Mouse (Mus musculus): ENCODE data around the gene Frmd5.

The Frmd5 gene

DNA sequence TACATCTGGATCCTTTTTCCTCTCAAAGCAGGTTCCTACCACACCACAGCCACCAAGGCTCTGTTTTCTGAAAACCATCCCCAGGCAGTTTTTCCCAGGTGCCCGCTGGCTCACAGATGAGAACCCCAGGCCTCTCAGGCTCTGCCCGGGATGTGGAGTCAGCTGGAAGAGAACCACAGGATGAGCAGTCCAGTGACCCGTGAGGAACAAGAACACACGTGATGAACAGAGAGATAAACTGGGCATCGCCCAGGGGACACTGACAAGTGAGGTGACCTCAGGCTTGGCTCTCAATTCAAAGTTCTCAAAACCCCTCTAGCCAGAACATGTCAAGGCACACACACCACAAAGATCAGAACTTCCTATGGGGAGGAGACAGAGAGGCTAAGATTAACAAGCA is 176.6 kb downstream of the Frmd5 start:
- no peak for ATAC-seq (ENCODE audit: insufficient number of reproducible peaks, low FRiP score, low TSS enrichment)

- ATAC-seq (ENCODE audit: insufficient number of reproducible peaks, low FRiP score, low TSS enrichment): no peak
These were observed 178.6 kb downstream of the Frmd5 start for GRCm38 (mm10) chr2:121628290-121628689.

- ATAC-seq (ENCODE audit: insufficient number of reproducible peaks, low FRiP score, low TSS enrichment): no peak
These were observed 181.0 kb downstream of the Frmd5 start for GRCm38 (mm10) chr2:121625901-121626300.

DNA sequence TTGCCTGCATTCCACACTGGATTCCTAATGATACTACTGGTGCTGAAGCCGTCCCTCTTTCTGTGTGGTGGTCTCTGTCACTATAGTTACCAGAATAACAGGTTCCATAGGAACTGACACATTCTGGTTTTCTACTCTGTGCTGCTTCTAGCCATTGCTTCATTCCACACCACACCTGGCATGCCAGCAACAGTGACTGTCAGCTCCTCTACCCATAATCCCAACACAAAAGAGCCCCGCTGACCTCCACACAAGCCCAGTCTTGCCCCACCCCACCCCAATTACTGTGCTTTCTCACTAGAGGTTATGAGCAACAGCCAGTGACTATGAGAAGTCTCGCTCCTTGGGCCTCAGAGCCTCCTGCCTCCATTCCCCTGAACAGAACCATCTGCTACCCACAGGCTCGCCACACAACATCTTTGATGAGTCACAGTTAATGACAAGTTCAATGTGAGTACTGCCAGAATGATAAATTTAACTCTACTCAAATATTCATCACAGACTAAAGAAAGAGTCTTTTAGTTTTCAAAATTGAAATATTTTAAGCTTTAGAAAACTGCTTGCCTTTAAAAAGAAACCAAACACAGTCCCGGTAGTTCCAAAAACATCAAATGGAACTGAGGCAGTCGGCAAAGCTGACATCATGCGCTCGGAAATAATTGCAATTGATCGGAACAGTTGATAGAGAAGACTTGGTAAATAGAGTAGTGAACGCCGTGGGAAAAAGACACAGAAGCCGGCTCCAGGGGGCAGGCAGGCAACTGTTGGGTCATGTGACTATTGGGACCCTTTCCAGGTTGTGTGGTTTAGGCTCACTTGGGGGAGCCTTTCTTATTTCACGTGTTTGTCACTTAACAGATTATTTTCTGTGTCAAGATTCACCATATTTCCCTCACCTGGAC is 185.4 kb downstream of the Frmd5 start:
- peak; percentile 32; the same call in 1 of the 2 replicates for ATAC-seq (ENCODE audit: insufficient number of reproducible peaks, low FRiP score, low TSS enrichment)

GRCm38 (mm10) chr2:121620582-121621261 is 186.2 kb downstream of the Frmd5 start:
- peak; percentile 47; the same call in 1 of the 2 replicates for ATAC-seq (ENCODE audit: insufficient number of reproducible peaks, low FRiP score, low TSS enrichment)

DNA sequence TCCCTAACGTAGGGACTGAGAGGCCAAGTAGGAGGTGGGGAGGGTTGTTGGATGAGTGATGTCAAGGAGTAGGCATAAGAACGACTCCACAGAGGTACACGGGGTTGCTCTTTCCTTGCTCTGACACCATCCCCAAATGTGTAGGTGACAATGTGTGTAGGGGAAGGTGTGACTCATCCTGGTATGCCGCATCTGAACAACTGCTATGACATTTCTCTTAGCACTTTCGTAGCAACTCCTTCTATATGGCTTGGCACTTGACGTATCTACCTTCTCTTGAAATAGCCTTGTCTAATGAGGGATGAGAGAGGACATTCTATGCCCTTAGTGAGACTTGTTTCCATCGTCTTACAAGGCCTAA is 191.7 kb downstream of the Frmd5 start:
- ATAC-seq (ENCODE audit: insufficient number of reproducible peaks, low FRiP score, low TSS enrichment): no peak

DNA sequence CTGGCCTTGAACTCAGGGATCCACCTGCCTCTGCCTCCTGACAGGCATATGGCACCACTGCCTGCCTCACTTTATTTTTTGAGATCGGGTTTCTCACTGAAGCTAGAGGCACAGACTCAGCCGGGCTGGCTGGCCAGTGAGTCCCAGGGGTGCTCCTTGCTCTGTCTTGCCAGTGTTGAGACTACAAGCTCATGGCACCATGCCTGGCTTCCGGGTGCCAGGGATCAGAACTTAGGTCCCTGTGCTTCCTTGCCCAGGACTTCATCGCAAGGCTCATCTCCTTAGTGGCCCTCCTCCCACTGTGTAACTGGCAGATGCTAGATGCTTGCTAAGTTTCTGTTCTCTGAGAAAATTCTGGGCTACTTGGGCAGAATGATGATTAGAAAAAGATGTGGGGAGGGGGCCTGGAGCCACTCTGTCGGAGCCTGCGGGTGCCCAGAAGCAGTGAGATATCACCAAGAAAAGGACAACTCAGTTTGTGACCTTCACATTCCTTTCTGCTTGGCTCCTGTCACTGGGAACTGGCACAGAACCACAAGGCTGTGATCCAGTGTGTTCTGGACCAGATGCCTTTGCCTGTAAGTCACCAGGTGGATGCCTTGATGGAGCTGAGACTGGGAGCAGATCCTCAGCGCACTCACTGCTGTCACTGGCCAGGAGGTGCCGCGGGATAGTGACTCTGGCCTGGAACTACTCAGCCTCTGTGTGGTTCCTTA is 192.2 kb downstream of the Frmd5 start:
- peak; percentile 73 for ATAC-seq (ENCODE audit: insufficient number of reproducible peaks, low FRiP score, low TSS enrichment)

- ATAC-seq (ENCODE audit: insufficient number of reproducible peaks, low FRiP score, low TSS enrichment): no peak
These were observed 194.8 kb downstream of the Frmd5 start for GRCm38 (mm10) chr2:121612112-121612511.

DNA sequence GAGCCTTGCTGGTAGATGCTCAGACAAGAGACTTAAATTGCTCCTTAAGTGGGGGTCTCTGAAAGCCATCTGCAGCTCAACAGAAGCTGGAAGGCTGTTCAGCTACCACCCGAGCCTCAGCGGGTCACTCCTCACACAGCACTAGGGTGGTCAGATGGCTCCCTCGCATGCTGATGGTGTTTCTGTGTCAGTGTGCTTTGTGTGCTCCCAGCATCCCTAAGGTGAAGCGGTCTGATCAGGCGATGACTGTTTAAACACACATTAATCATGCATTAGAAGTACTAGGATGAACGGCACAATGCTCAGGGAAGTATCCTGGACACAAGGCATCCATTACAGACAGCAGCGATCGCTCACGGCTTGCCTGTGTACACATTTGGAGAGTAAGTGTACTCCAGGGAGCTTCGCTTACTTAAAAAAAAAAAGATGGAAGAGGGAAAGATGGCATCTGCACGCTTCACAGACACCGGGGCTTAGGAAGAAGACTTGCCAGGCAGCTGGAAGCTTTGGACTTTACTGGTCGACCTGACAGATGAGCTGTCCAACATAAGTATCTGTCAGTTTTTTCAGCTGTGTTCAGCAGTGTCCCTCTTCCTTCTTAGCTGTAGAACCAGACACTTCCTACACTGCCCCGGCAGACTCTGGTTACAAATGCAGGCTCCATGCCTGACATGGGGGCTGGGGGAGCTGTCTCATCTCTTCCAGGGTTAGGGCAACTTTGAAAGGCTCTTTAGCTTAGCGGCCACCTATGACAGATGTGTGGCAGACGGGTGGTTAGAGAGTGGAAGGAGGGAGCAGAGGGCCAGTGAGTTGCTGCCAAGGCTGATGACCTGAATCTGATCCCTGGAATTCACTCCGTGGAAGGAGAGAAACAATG is 196.6 kb downstream of the Frmd5 start:
- ATAC-seq (ENCODE audit: insufficient number of reproducible peaks, low FRiP score, low TSS enrichment): no peak

- ATAC-seq (ENCODE audit: insufficient number of reproducible peaks, low FRiP score, low TSS enrichment): no peak
These were observed 197.7 kb downstream of the Frmd5 start for GRCm38 (mm10) chr2:121609141-121609724.

DNA sequence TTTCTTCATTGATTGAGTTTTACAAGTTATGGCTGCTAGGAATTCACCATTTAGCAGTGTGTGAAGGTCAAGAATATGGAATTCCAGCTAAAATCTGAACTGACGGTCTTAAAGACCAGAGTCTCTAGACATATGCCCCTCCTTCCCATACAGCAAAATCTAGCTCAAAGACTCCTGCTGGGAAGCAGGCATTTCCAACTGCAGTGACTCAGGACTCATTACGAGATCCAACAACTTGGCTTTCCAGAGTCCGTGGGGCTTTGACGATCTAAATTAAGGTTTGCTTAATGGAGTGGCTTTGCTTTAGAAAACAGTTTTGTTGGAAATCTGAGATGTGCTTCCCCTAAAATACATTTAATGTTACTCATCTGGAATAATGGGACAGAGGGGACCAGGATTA is 204.5 kb downstream of the Frmd5 start:
- no peak for ATAC-seq (ENCODE audit: insufficient number of reproducible peaks, low FRiP score, low TSS enrichment)

- no peak for ATAC-seq (ENCODE audit: insufficient number of reproducible peaks, low FRiP score, low TSS enrichment)
These were observed 205.3 kb downstream of the Frmd5 start for GRCm38 (mm10) chr2:121601543-121601942.

GRCm38 (mm10) chr2:121600736-121601135 is 206.2 kb downstream of the Frmd5 start:
- ATAC-seq (ENCODE audit: insufficient number of reproducible peaks, low FRiP score, low TSS enrichment): no peak

GRCm38 (mm10) chr2:121598249-121598648 is 208.6 kb downstream of the Frmd5 start:
- no peak for ATAC-seq (ENCODE audit: insufficient number of reproducible peaks, low FRiP score, low TSS enrichment)

- peak; percentile 83 for ATAC-seq (ENCODE audit: insufficient number of reproducible peaks, low FRiP score, low TSS enrichment)
These were observed 210.3 kb downstream of the Frmd5 start for GRCm38 (mm10) chr2:121596621-121597020.

DNA sequence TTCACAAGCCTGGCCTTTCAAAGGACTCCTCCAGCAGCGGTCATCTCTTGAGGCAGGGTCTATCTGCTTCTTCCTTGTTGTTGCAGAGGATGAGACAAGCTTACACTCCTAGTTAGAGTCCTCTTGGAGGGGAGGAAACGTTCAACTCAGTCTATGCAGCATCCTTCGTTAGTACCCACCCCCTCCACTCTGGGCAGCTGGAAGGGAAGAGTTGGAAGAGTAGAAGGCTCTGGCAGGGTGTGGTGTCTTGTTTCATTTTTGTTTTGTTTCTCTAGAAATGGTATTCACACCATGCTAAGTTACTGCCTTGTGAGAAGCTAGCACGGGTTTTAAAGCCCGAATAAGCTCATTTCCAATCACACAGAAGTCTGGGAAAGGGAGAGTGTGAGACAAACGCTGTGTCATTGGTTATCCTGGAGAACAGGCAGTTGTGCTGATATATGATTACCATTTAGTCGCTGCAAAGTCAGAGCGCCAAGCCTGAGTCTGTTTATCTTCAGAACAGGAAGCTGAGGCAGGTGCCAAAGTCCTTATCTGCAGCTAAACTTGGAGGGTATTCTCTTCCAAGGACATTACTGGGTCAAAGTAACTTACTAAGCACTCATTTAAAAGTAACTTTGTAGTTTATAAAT is 212.1 kb downstream of the Frmd5 start:
- ATAC-seq (ENCODE audit: insufficient number of reproducible peaks, low FRiP score, low TSS enrichment): no peak

DNA sequence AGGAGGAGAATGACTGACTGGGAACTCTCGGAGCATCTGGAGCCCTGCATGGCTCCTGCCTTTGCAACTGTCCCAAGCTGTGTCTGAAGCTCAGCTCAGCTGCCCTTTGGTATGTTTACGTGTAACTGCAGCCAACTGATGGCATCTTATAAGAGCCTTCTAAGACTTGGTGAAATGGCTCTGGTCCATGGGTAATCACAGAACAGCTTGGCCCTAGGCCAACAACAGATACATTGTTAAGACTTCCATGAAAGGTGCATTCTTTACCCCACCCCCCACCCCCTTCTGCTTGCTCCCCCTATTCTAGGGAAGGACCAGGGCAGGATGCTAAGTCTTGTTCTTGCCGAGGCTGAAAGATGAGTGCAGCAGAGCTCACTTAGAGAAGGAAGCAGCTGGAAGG is 212.8 kb downstream of the Frmd5 start:
- ATAC-seq (ENCODE audit: insufficient number of reproducible peaks, low FRiP score, low TSS enrichment): no peak

DNA sequence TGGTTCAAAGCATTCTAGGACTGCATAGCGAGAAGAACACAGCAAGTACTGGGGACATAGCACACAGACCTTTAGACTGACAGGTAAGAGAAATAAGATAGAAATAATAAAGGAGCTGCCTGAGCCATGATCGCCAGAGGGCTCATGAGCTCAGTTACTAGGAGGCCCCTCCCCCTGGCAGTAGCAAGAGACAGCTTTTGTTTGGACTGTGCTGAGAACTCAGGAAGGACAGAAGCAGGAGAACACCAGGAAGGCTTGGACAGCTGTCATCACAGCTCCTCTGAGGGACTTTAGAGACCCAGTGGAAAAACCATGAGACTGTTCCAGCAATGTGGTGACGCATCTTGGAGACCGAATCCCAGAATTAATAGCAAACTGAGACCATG is 218.6 kb downstream of the Frmd5 start:
- no peak for ATAC-seq (ENCODE audit: insufficient number of reproducible peaks, low FRiP score, low TSS enrichment)

All from cerebellum, adult (tissue).